ENCODE assay signal across 21 mouse cellular contexts in the genomic region with DNA sequence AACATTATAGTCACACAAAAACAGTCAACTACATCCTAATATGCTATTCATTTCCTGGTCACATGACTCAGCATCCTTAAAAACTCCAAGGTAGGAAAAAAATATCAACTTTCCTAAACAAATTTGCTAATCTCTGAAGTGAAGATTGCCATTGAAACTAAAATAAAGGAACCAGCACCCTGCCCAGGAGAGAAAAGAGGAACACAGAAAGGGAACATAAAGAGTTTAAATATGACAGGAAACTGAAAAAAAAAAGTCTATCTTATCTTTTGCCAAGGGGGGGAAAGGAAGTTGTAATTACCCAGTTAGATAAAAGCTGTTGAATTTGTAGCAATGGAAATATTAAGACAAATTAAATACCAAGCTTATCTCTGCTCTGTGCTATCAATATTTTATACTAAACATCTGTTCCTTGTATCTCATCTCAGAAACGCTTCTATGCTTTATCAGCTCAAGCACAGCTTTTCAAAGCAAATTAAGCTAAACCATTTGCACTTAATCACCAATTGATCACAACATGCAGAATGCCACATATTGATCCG.
"Had no signal": no experiment of that assay in that cellular context is flagged by ENCODE, and none has a peak within 500 bp of the region (broad histone marks: within the 10 kb centered on the region; RNA-seq: fewer than 3 reads in every experiment).

No protein-coding gene starts in this region.

- H3K4me3 ChIP-seq: left cerebral cortex, adult 2 months; liver, embryonic 15.5 days; lung, embryonic 15.5 days; megakaryocyte, embryonic 14.5 days; midbrain, embryonic 10.5 days; midbrain, embryonic 13.5 days; myocyte; neural tube, embryonic 13.5 days had no signal

- H3K4me1 ChIP-seq: liver, embryonic 15.5 days; megakaryocyte, embryonic 14.5 days; neural tube, embryonic 13.5 days had no signal

- DNase-seq: kidney, adult 2 months; kidney, postnatal 10 days; kidney, postnatal 36 days; layer of hippocampus, postnatal 36 days; lung, adult 18-20 months; lung, postnatal 14 days; lung, postnatal 4 days; retina, postnatal 1 day; right cerebral cortex, postnatal 4 days; thymus, adult 2 months; thymus, postnatal 14 days; thymus, postnatal 4 days had no signal

- H3K9me3 ChIP-seq: liver, embryonic 15.5 days; lung, embryonic 15.5 days; megakaryocyte, embryonic 14.5 days; midbrain, embryonic 10.5 days; midbrain, embryonic 13.5 days; neural tube, embryonic 13.5 days had no signal

- H3K27me3 ChIP-seq: liver, embryonic 15.5 days; lung, embryonic 15.5 days; megakaryocyte, embryonic 14.5 days; midbrain, embryonic 13.5 days; neural tube, embryonic 13.5 days had no signal

- ATAC-seq: midbrain, embryonic 13.5 days; midbrain, embryonic 16.5 days had no signal

- H3K36me3 ChIP-seq: liver, embryonic 15.5 days; lung, embryonic 15.5 days; midbrain, embryonic 10.5 days; midbrain, embryonic 13.5 days; neural tube, embryonic 13.5 days had no signal
